Mouse (Mus musculus): ENCODE results near the gene Nrd1. TPM values are rescaled to one million over a fixed set of nuclear protein-coding genes. Genes with fewer than 3 reads are reported as not detected.

Nrd1 gene
- polyA plus RNA-seq, 1 experiment from 2014 or later: 53.5 TPM

GRCm38 (mm10) chr4:109029857-109030256, 29.4 kb downstream of the Nrd1 start:
- 80% methylated on average over 2 of the region's 2 CpGs for WGBS
- Histone ChIP-seq H3K9ac (ENCODE audit: low read length) (no peak overlapping the region), H3K36me3 (ENCODE audit: control insufficient read depth, insufficient read depth, low read length) (peaks cover 9% of the 10 kb centered on the region; the same call in 1 of the 2 replicates), H3K9me3 (ENCODE audit: control insufficient read depth, low read length) (no peaks in the 10 kb centered on the region), H3K4me3 (ENCODE audit: low read depth, low read length) (no peak overlapping the region), H3K27me3 (ENCODE audit: control insufficient read depth, insufficient read depth, low read length) (no peaks in the 10 kb centered on the region), H3K4me2 (replicated peaks; ENCODE audit: low read depth) (no peak overlapping the region), H3K27ac (replicated peaks) (no peak overlapping the region), H3K4me1 (replicated peaks; ENCODE audit: control insufficient read depth, insufficient read depth) (no peaks in the 10 kb centered on the region)
- DNase-seq (ENCODE audit: low spot score) (no peak), ATAC-seq (ENCODE audit: low FRiP score, low TSS enrichment) (peak; percentile 26; the same call in 1 of the 2 replicates)
- TF ChIP-seq EP300 (optimal IDR thresholded peaks at IDR 0.05): no peak

GRCm38 (mm10) chr4:109030266-109030665, 29.8 kb downstream of the Nrd1 start:
- TF ChIP-seq CTCF (IDR thresholded peaks at IDR 0.05; ENCODE audit: low read depth): no peak
- no peak for TF ChIP-seq EP300 (optimal IDR thresholded peaks at IDR 0.05)
- Histone ChIP-seq H3K4me1 (replicated peaks; ENCODE audit: control insufficient read depth, insufficient read depth) (no peaks in the 10 kb centered on the region), H3K36me3 (ENCODE audit: control insufficient read depth, insufficient read depth, low read length) (peaks cover 9% of the 10 kb centered on the region; the same call in 1 of the 2 replicates), H3K4me3 (ENCODE audit: low read depth, low read length) (no peak overlapping the region), H3K9ac (ENCODE audit: low read length) (no peak overlapping the region), H3K9me3 (ENCODE audit: control insufficient read depth, low read length) (no peaks in the 10 kb centered on the region), H3K27ac (replicated peaks) (no peak overlapping the region), H3K4me2 (replicated peaks; ENCODE audit: low read depth) (no peak overlapping the region), H3K27me3 (ENCODE audit: control insufficient read depth, insufficient read depth, low read length) (no peaks in the 10 kb centered on the region)
- ATAC-seq (ENCODE audit: low FRiP score, low TSS enrichment) (no peak), DNase-seq (ENCODE audit: low spot score) (no peak)
- 95% methylated on average over 2 of the region's 2 CpGs for WGBS

- peaks cover 19% of the 10 kb centered on the region; the same call in 1 of the 2 replicates for H3K36me3 ChIP-seq (ENCODE audit: control insufficient read depth, insufficient read depth, low read length)
Observed at GRCm38 (mm10) chr4:109036327-109036726, 35.9 kb downstream of the Nrd1 start.

GRCm38 (mm10) chr4:109042739-109043138, 42.3 kb downstream of the Nrd1 start:
- Histone ChIP-seq H3K4me1 (replicated peaks; ENCODE audit: control insufficient read depth, insufficient read depth) (no peaks in the 10 kb centered on the region), H3K4me2 (replicated peaks; ENCODE audit: low read depth) (no peak overlapping the region), H3K27ac (replicated peaks) (no peak overlapping the region), H3K4me3 (ENCODE audit: low read depth, low read length) (no peak overlapping the region), H3K9me3 (ENCODE audit: control insufficient read depth, low read length) (no peaks in the 10 kb centered on the region), H3K36me3 (ENCODE audit: control insufficient read depth, insufficient read depth, low read length) (peaks cover 29% of the 10 kb centered on the region), H3K27me3 (ENCODE audit: control insufficient read depth, insufficient read depth, low read length) (no peaks in the 10 kb centered on the region), H3K9ac (ENCODE audit: low read length) (no peak overlapping the region)
- TF ChIP-seq EP300 (optimal IDR thresholded peaks at IDR 0.05) (no peak), CTCF (IDR thresholded peaks at IDR 0.05; ENCODE audit: low read depth) (no peak)
- ATAC-seq (ENCODE audit: low FRiP score, low TSS enrichment): no peak
- WGBS: 85% methylated on average over 4 of the region's 4 CpGs
- DNase-seq (ENCODE audit: low spot score): no peak

More at GRCm38 (mm10) chr4:109036327-109036726, 35.9 kb downstream of the Nrd1 start:
- TF ChIP-seq EP300 (optimal IDR thresholded peaks at IDR 0.05) (no peak), CTCF (IDR thresholded peaks at IDR 0.05; ENCODE audit: low read depth) (peak; percentile 81)
- H3K27ac ChIP-seq (replicated peaks): no peak overlapping the region
- no peaks in the 10 kb centered on the region for H3K27me3 ChIP-seq (ENCODE audit: control insufficient read depth, insufficient read depth, low read length)
- H3K9ac ChIP-seq (ENCODE audit: low read length): no peak overlapping the region
- H3K4me1 ChIP-seq (replicated peaks; ENCODE audit: control insufficient read depth, insufficient read depth): no peaks in the 10 kb centered on the region
- ATAC-seq (ENCODE audit: low FRiP score, low TSS enrichment) (no peak), DNase-seq (ENCODE audit: low spot score) (peak; percentile 68)
- no peak overlapping the region for H3K4me2 ChIP-seq (replicated peaks; ENCODE audit: low read depth)
- H3K4me3 ChIP-seq (ENCODE audit: low read depth, low read length): no peak overlapping the region
- H3K9me3 ChIP-seq (ENCODE audit: control insufficient read depth, low read length): no peaks in the 10 kb centered on the region

GRCm38 (mm10) chr4:109043294-109043693, 42.8 kb downstream of the Nrd1 start:
- Histone ChIP-seq H3K36me3 (ENCODE audit: control insufficient read depth, insufficient read depth, low read length) (peaks cover 30% of the 10 kb centered on the region), H3K4me1 (replicated peaks; ENCODE audit: control insufficient read depth, insufficient read depth) (no peaks in the 10 kb centered on the region), H3K27me3 (ENCODE audit: control insufficient read depth, insufficient read depth, low read length) (no peaks in the 10 kb centered on the region), H3K4me3 (ENCODE audit: low read depth, low read length) (no peak overlapping the region), H3K27ac (replicated peaks) (no peak overlapping the region), H3K9me3 (ENCODE audit: control insufficient read depth, low read length) (no peaks in the 10 kb centered on the region), H3K4me2 (replicated peaks; ENCODE audit: low read depth) (no peak overlapping the region), H3K9ac (ENCODE audit: low read length) (no peak overlapping the region)
- 65% methylated on average over 5 of the region's 5 CpGs for WGBS
- ATAC-seq (ENCODE audit: low FRiP score, low TSS enrichment) (no peak), DNase-seq (ENCODE audit: low spot score) (no peak)
- TF ChIP-seq EP300 (optimal IDR thresholded peaks at IDR 0.05) (no peak), CTCF (IDR thresholded peaks at IDR 0.05; ENCODE audit: low read depth) (no peak)

- DNase-seq (ENCODE audit: low spot score) (no peak), ATAC-seq (ENCODE audit: low FRiP score, low TSS enrichment) (no peak)
- H3K27ac ChIP-seq (replicated peaks): no peak overlapping the region
- H3K9me3 ChIP-seq (ENCODE audit: control insufficient read depth, low read length): no peaks in the 10 kb centered on the region
- peak; percentile 9; the same call in 1 of the 2 replicates for TF ChIP-seq CTCF (IDR thresholded peaks at IDR 0.05; ENCODE audit: low read depth)
- no peak for TF ChIP-seq EP300 (optimal IDR thresholded peaks at IDR 0.05)
- H3K9ac ChIP-seq (ENCODE audit: low read length): no peak overlapping the region
- H3K27me3 ChIP-seq (ENCODE audit: control insufficient read depth, insufficient read depth, low read length): no peaks in the 10 kb centered on the region
- H3K36me3 ChIP-seq (ENCODE audit: control insufficient read depth, insufficient read depth, low read length): peaks cover 30% of the 10 kb centered on the region
- WGBS: 68% methylated on average over 5 of the region's 5 CpGs
- no peaks in the 10 kb centered on the region for H3K4me1 ChIP-seq (replicated peaks; ENCODE audit: control insufficient read depth, insufficient read depth)
- no peak overlapping the region for H3K4me3 ChIP-seq (ENCODE audit: low read depth, low read length)
- no peak overlapping the region for H3K4me2 ChIP-seq (replicated peaks; ENCODE audit: low read depth)
Observed at GRCm38 (mm10) chr4:109043756-109044155, 43.3 kb downstream of the Nrd1 start.

Data from stomach, postnatal 0 days (tissue).